8 mouse cellular contexts compared by ENCODE assay signal in the genomic region with DNA sequence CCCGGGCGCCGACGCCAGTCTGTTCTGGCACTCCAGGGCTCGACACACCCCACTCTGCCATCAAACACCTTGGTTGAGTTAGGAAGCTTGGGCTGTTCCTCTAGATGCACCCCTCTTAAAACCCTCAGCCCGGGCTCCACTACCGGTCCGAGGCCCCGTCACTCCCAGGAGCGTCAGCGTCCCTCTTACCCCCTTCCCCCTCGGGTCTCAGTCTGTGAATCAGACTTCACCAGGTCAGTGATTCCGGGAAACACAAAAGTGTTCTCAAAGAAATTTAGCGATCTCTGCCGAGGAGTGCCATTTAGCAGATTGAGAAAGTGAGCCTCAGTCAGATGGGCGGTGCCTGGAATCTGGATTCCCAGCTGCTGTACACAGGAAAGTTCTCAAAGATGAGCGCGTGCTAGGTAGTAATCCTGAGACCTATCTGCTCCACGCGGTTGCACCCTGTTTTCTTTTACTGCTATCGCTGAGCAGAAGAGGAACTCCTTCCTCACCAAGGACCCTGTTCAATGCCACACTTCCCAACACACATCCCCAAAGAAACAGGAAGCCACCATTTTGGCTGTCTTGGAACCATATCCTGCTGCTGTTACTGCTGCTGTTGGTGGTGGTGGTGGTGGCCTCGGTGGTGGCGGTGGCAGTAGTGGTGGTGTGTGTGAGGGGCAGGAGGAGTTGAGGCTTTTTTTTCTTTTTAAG. TPM values are rescaled to one million over a fixed set of nuclear protein-coding genes. Genes with fewer than 3 reads are reported as not detected.
DNase-seq lines count a peak whose midpoint lies in the region; ATAC-seq and TF ChIP-seq lines count a peak whose summit lies in the region.

No protein-coding gene starts in this region.

- no peak for TF ChIP-seq POLR2A in testis, adult 2 months (IDR thresholded peaks at IDR 0.05; ENCODE audit: control insufficient read depth, low read depth, low read length)

- no peaks in the 10 kb centered on the region for H3K27me3 ChIP-seq in testis, adult 2 months (ENCODE audit: control insufficient read depth, insufficient read depth, low read length)
- H3K27me3 ChIP-seq in heart, embryonic 15.5 days = peaks cover 39% of the 10 kb centered on the region
- H3K27me3 ChIP-seq in liver, embryonic 12.5 days (replicated peaks) = peaks cover 58% of the 10 kb centered on the region
- H3K27me3 ChIP-seq in stomach, embryonic 15.5 days (replicated peaks) = peaks cover 23% of the 10 kb centered on the region

- peak overlapping the region; percentile 93 for H3K4me2 ChIP-seq in heart, embryonic 15.5 days
- peak overlapping the region; percentile 66 for H3K4me2 ChIP-seq in liver, embryonic 12.5 days
- peak overlapping the region; percentile 97 for H3K4me2 ChIP-seq in stomach, embryonic 15.5 days

- DNase-seq in testis, postnatal 14 days (ENCODE audit: low spot score) = no peak
- DNase-seq in cerebellum, adult 8-10 months = no peak
- no peak for DNase-seq in frontal cortex, adult 2 months (ENCODE audit: extremely low spot score in 1 of 2, low spot score in 1 of 2)

- H3K4me3 ChIP-seq in testis, adult 2 months (ENCODE audit: control insufficient read depth, low read depth, low read length) = peak overlapping the region; percentile 23
- H3K4me3 ChIP-seq in heart, embryonic 15.5 days = peak overlapping the region; percentile 59
- peak overlapping the region; percentile 56 for H3K4me3 ChIP-seq in liver, embryonic 12.5 days
- peak overlapping the region; percentile 56 for H3K4me3 ChIP-seq in stomach, embryonic 15.5 days (replicated peaks)

- WGBS in heart, embryonic 15.5 days = 7% methylated on average over 23 of the region's 23 CpGs
- WGBS in liver, embryonic 12.5 days (ENCODE audit: insufficient replicate concordance) = 3% methylated on average over 23 of the region's 23 CpGs
- 11% methylated on average over 23 of the region's 23 CpGs for WGBS in stomach, embryonic 15.5 days

- H3K36me3 ChIP-seq in testis, adult 2 months (ENCODE audit: control insufficient read depth, insufficient read depth, low read length) = no peaks in the 10 kb centered on the region
- no peaks in the 10 kb centered on the region for H3K36me3 ChIP-seq in heart, embryonic 15.5 days
- H3K36me3 ChIP-seq in liver, embryonic 12.5 days = no peaks in the 10 kb centered on the region
- H3K36me3 ChIP-seq in stomach, embryonic 15.5 days = no peaks in the 10 kb centered on the region

- peak overlapping the region; percentile 59 for H3K9ac ChIP-seq in heart, embryonic 15.5 days
- H3K9ac ChIP-seq in liver, embryonic 12.5 days = peak overlapping the region; percentile 56
- 0 out of 2 replicates have a peak overlapping the region, but pooled peaks have one; percentile 39 for H3K9ac ChIP-seq in stomach, embryonic 15.5 days

- H3K27ac ChIP-seq in testis, adult 2 months (ENCODE audit: control insufficient read depth, insufficient read depth, low read depth, low read length) = no peak overlapping the region
- peak overlapping the region; percentile 58 for H3K27ac ChIP-seq in heart, embryonic 15.5 days
- H3K27ac ChIP-seq in liver, embryonic 12.5 days = no peak overlapping the region
- H3K27ac ChIP-seq in stomach, embryonic 15.5 days = no peak overlapping the region

- no peak for TF ChIP-seq CTCF in testis, adult 2 months (IDR thresholded peaks at IDR 0.05; ENCODE audit: control insufficient read depth, insufficient read depth, insufficient replicate concordance, low read depth, low read length)

- peaks cover 4% of the 10 kb centered on the region; the same call in 1 of the 2 replicates for H3K4me1 ChIP-seq in testis, adult 2 months (ENCODE audit: control insufficient read depth, insufficient read depth, low read length)
- H3K4me1 ChIP-seq in heart, embryonic 15.5 days (replicated peaks) = peaks cover 12% of the 10 kb centered on the region
- H3K4me1 ChIP-seq in liver, embryonic 12.5 days = 0 out of 2 replicates have a peak, but pooled peaks cover 3% of the 10 kb centered on the region
- H3K4me1 ChIP-seq in stomach, embryonic 15.5 days = peaks cover 12% of the 10 kb centered on the region

- ATAC-seq in heart, embryonic 15.5 days (replicated peaks; ENCODE audit: insufficient number of reproducible peaks, insufficient read depth, low FRiP score, low read depth) = no peak
- ATAC-seq in liver, embryonic 12.5 days = no peak
- no peak for ATAC-seq in stomach, embryonic 15.5 days (ENCODE audit: insufficient read depth, low FRiP score, low read depth)
- no peak for ATAC-seq in CD4-positive, CD25-positive, alpha-beta regulatory T cell, adult 4 months

- no peaks in the 10 kb centered on the region for H3K9me3 ChIP-seq in heart, embryonic 15.5 days (replicated peaks)
- H3K9me3 ChIP-seq in liver, embryonic 12.5 days (replicated peaks) = no peaks in the 10 kb centered on the region
- no peaks in the 10 kb centered on the region for H3K9me3 ChIP-seq in stomach, embryonic 15.5 days

RNA-seq across cellular contexts. Expression of gene Fgd5, which starts 0.8 kb away (rescaled TPM):
- 0.77 and 1.00 TPM in 2 replicates for polyA plus RNA-seq in testis, adult 2 months (2012; rRNA removed)
- 11.6 and 16.1 TPM in 2 replicates for polyA plus RNA-seq in heart, embryonic 15.5 days (2015; fragmentation: Nextera tagmentation; extraction: Ambion mirVana)
- 5.9 and 6.0 TPM in 2 replicates for polyA plus RNA-seq in liver, embryonic 12.5 days (2016; fragmentation: Nextera tagmentation; extraction: Ambion mirVana)
- 7.8 and 8.7 TPM in 2 replicates for polyA plus RNA-seq in stomach, embryonic 15.5 days (2015; fragmentation: Nextera tagmentation; extraction: Ambion mirVana)
- polyA plus RNA-seq in frontal cortex, adult 2 months (2012; rRNA removed) = 4.9 and 5.0 TPM in 2 replicates
- polyA plus RNA-seq in CD4-positive, CD25-positive, alpha-beta regulatory T cell, adult 4 months (2017; shearing (Covaris generic)) = under 1 TPM in 1 of 2 experiments, not detected in 1; 0.08 TPM
